Mouse (Mus musculus): ENCODE measurements around the gene Med13.

Gene Med13

DNA sequence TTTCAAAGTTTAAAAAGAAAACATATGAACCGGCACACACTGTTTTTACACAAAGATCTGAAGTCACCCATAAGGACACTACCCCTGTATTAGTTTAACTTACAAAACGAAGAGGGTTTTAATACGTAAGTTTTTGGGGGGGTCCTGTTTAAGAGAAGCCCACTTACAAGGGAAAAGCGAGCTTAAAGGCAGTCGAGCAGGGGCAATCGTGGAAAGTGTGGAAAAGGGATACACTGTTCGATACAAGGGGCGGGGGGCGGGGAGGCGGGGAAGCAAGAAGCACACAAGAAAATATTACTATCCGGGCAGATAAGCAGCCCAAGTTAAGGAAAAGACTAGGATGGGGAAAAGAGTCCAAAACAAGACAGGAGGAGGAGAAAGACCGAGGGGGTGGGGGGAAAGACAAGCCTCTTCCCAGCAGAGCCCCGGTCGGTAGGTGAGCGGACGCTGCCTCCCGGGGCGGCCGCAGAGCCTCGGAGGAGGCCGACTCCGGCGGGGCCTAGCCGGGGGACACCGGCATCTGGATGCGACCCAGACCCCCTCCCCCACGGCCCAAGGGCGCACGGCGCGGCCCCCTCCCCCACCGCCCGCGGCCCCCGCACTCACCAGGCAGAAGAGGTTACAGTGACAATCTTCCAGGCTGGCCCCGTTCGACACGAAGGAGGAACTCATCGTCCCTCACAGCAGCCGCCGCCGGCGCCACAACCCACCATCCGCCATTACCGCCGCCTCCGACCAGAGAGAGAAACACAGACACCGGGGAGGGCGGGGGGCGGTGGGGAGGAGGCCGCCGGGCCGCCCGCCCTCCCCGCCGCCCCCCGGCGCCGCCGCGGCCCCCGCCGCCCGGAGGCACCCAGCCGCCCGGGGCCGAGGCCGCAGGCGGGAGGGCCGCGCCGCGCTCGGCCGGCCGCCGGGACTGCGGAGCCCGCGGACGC is at the start of gene Med13:
TSS of gene Med13 (minus strand) at position 749 of the 935 bp plus-strand sequence.
- DNase-seq, result peak; percentile 43 to 53

GRCm38 (mm10) chr11:86404590-86404989 is 47.2 kb upstream of the Med13 start:
- no peak for DNase-seq

DNA sequence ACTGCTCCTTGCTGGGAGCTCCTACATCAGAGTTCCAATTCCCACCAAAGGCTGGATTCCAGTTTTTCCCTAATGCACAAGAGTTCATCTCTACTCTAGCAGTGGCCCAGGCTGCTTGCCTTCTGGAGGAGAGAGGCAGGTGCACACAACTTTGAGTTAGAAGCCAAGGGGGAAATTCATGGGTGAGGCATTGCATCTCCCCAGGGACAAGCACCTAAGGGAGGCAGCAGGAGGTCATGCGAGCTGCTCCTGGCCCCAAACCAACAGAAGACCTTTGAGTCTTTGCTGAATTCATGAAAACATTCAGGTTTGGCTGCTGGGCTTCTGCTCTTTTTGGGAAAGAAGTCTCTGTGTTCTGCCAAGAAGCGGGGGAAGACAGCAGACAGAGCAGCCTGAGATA is 46.4 kb upstream of the Med13 start:
- peak; percentile 23 to 42 for DNase-seq

DNA sequence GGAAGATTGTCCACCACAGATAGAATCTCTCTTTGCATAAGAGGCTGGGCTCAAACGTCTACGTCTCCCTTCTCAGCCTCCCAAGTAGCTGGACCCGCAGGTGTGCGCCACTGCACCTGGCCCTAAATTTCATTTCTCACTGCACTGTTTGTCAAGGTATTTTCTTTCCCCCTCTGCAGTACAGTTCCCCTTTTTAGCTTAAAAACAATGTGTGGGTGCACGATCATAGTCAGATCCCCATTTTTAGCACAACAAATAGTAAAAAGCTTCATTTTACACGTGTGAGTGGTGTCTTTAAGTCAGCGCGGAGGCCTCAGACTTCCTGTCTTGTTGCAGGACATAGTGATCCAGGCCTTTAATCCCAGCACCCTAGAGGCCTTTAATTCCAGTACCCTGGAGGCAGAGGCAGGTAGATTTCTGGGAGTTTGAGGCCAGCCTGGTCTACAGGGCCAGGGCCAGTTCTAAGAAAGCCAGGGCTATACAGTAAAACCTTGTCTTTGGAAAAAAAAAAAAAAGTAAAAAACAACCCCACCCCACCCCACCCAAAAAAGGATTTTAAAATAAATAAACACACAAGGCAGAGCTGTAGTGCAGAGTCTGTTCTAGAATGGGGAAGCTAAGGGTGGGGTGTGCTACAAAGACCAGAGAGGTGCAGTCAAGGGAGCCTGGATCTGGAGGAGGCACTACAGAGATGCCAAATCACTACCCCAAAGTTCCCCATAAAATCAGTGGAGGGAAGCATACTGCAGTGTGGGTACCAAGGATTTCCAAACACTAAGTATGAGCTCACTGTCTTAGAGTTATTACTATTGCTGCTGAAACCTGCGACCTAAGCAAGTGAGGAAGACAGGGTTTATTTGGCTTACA is 42.1 kb upstream of the Med13 start:
- DNase-seq, result peak; percentile 46 to 60

- DNase-seq, result no peak
Observed at GRCm38 (mm10) chr11:86396950-86397594, 39.7 kb upstream of the Med13 start.

DNA sequence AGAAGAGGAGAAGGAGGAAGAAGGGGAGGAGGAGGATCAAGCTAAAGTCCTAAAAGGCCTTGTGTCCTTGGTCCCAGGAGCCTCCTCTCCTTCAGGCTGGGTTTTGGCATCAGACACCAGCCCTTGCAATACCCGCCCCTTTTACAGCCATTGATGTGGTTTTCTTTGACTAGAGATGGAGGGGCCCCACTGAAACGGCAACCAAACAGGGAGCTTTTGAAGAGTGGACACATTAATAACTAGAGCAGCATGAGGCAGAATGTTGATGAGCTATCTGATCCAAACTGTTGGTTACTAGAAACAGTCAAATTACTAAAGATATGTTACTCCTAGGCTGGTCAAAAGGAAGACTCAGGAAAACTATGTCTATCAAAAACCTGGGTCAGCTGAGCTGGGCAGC is 39.1 kb upstream of the Med13 start:
- no peak for DNase-seq

DNA sequence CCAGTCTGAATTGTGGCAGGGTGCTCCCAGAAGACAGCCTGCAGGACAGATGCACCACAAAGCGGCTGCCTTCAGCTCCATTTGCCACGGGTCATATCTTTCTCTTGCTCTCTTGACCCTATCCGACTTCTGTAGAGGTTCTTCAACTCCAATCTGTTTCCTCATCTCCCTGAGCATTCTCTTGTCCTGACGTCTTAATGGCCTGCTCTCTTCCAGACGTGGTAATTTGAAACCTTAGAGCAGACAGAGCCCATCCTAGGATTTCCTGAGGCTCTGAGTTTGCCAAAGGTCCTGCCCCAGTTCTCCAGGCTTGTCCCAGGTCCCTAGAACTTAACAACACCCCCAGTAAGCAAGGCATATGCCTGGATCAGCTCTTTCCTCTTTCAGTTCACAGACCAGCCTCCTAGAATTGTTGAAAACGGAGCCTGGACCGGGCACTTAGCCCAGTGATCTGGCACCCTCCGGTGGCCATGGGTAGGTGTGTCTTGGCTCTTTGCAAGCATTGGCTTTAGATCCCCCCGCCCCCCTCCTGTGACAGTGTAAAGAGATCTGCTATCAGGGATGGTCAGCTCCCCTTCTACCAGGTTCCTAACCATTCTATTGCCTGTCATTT is 38.2 kb upstream of the Med13 start:
- peak; percentile 68 to 70 for DNase-seq

DNA sequence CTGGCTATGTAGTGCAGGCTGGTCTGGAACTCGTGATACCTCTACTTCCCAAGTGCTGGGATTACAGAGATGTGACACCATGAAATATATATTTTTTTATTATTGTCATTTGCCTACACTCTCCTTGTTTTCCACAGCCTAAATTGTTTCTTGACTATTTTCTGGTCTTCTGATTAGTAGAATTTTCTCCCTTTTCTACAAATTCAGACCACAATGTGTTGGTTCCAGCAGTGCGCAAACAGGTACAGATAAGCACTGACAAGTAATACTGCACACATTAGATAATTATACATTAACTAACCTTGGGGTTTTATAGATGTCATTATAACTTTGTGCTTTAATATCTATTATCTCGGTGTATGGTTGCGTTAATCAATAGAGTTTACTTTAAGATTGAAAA is 37.7 kb upstream of the Med13 start:
- no peak for DNase-seq

GRCm38 (mm10) chr11:86391687-86392086 is 34.3 kb upstream of the Med13 start:
- DNase-seq, result no peak

GRCm38 (mm10) chr11:86390308-86390707 is 32.9 kb upstream of the Med13 start:
- no peak for DNase-seq

DNA sequence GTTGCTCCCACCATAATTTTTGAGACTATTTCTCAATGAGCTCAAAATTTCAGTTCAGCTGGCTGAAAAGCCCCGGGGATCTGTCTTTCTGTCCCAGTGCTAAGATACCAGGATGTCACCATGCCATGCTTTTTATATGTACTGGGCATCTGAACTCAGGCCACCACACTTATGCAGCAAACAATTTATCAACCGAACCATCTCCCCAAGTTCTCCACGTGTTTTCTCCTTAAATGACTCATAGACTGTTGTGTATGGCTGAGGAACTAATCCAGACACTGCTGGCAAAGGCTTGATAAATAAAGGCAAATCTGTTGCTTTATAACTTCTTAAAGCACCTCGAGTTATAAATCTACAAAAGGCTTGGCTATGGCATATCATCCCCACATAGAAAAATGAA is 32.1 kb upstream of the Med13 start:
- DNase-seq, result no peak

GRCm38 (mm10) chr11:86388821-86389480 is 31.5 kb upstream of the Med13 start:
- no peak for DNase-seq

- DNase-seq, result no peak
Observed at GRCm38 (mm10) chr11:86387121-86387893, 29.9 kb upstream of the Med13 start.

DNA sequence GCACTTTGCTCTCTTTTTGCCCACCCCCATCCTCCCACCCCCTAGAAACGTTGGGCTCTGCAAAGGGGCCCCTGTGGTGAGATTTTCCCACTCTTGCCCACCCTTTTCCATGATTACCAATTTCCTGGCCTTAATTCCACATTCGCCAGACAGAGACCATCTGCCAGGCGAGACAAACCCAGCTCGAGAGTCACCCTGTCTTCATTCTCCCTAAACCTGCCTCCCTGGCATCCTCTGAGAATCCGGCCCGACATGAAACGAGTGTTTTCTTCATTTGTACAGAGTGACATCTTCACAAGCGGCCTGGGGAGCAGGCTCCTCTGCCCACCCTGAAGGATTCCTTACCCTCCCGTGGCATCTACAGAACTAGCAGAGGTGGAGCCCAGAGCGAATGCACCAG is 29.2 kb upstream of the Med13 start:
- no peak for DNase-seq

DNA sequence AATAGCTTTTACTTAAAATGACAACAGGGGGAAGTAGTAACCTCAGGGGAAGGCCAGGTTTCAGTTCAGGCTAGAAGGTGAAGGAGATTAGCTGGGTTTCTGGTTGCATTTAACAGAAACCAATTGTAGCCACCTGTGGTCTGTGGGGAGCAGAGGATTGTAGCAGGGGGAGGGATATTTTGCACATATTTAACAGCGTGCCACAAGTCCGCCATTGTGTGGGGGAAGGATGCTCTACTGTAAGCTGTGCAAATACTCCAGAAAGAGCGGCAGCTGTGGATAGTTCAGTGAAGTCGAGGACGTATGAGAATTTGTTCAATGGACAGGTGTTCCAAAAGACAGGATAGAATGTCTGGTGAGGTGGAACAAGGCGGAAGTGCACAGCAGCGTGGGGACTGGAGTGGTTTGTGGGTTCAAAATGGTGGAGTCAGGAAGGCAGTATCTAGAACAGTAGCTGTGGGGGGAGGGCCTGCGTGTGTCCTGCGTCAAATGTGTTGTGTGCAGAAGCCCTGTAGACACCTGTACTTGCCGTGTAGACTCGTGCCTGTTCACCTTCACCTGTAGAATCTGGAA is 28.4 kb upstream of the Med13 start:
- DNase-seq, result peak; percentile 60 to 70

GRCm38 (mm10) chr11:86384141-86384540 is 26.7 kb upstream of the Med13 start:
- peak; percentile 46 to 56 for DNase-seq

DNA sequence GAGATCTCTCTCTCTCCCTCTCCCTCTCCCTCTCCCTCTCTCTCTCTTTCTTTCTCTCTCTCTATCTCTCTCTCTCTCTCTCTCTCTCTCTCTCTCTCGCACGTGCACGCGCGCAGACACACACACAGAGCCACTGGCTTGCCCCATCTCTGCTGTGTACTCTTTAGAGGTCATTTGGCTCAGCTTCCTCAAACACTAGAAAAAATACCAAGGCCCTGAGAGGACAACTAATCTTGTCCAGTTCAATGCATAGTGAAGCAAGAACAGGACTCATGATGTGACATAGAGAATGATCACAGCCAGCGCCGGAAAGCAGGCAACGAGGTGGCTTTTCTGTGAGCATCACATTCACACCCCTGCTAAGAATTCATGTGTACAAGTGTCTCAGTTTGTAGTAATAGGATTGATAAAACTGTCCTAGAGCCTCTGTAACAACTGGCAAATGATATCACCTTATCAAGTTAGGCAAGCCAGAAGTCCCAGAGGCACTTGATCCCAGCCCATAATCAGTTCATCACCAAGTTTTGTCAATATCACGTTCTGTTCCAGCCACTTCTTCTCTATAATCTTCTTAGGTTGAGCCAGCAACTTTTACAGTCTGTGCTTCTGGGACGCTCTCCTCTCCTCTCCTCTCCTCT is 25.2 kb upstream of the Med13 start:
- no peak for DNase-seq

DNA sequence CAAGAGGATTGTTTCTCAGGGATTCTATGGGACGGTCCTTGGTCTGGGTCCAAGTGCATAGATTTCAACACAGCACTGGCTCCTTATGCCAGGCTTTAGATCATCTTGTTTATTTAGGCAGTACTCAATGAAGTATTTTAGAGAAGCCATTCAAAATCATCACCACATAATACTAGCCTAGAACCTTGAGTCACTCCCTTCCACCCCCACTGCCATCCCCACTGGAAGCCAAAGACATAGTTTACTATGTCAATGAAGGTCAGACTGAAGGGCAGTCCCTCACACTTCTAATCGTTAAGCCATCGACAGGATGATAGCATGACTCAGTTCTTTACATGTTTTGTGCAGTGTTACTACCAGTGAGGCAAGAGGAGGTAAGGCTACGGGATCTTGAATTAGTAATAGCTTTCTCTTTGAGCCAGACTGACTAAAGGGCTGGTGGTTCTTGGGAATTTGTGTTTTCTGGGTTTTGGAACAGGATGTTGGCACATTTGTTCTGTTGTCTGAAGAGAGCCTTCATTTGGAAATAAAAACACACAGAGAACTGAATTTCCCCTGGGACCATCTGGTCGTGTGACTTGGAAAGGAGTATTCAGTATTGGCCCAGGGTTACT is 24.2 kb upstream of the Med13 start:
- DNase-seq, result no peak

GRCm38 (mm10) chr11:86380521-86381238 is 23.3 kb upstream of the Med13 start:
- DNase-seq, result no peak
